Mouse (Mus musculus) spleen, adult 2 months (tissue): ENCODE measurements around the gene Scn1a. TPM values are rescaled to one million over a fixed set of nuclear protein-coding genes. Genes with fewer than 3 reads are reported as not detected.

ENCODE experiments used
- DNase-seq, 2 experiments: peaks; one replicate each; pipeline versions ENCODE4 v3.0.0 to v3.0.0-alpha.2; 2012 to 2021; ENCODE audit warnings: low spot score in 2 of 2, low read depth in 1 of 2
- H3K27ac ChIP-seq: fragments of 200-500 bp; 2 replicates; pipeline ENCODE4 v1.5.1; 2012; ENCODE audit warnings: low read length, inconsistent platforms; ENCODE audit not compliant: insufficient read depth
- H3K27me3 ChIP-seq: fragments of 200-500 bp; 2 replicates; pipeline ENCODE4 v1.6.1; 2012; ENCODE audit warnings: mild to moderate bottlenecking, moderate library complexity, low read length, inconsistent platforms; ENCODE audit not compliant: control insufficient read depth, insufficient read depth
- H3K36me3 ChIP-seq: fragments of 200-500 bp; 2 replicates; pipeline ENCODE4 v1.6.1; 2012; ENCODE audit warnings: mild to moderate bottlenecking, low read length, inconsistent platforms; ENCODE audit not compliant: control insufficient read depth, insufficient read depth
- H3K4me1 ChIP-seq: fragments of 200-500 bp; 2 replicates; pipeline ENCODE4 v1.6.1; 2011; ENCODE audit warnings: inconsistent platforms; ENCODE audit not compliant: control insufficient read depth, insufficient read depth, insufficient read length
- H3K4me3 ChIP-seq: fragments of 200-500 bp; 2 replicates; pipeline ENCODE4 v1.5.1; 2011; ENCODE audit warnings: mild to moderate bottlenecking, inconsistent platforms; ENCODE audit not compliant: insufficient read depth, insufficient read length; ENCODE audit errors: extremely low read depth
- CTCF ChIP-seq: fragments of 200-500 bp; IDR thresholded peaks from 2 replicates; pipeline ENCODE4 v1.5.1; 2011; ENCODE audit warnings: mild to moderate bottlenecking, inconsistent platforms; ENCODE audit not compliant: insufficient read depth, insufficient read length, insufficient replicate concordance; ENCODE audit errors: extremely low read depth
- POLR2A ChIP-seq: fragments of 200-500 bp; IDR thresholded peaks from 2 replicates; pipeline ENCODE4 v1.6.1; 2011; ENCODE audit warnings: low read depth, low read length, inconsistent platforms
- WGBS: fragments of 180-500 bp; shearing (Covaris S2); methylation state at CpG from one replicate; pipeline ENCODE4 v1.1.7; 2018; 5-methylcytosine and 5-hydroxymethylcytosine counted together
- polyA plus RNA-seq: library from polyadenylated mRNA; depleted of rRNA; stranded (reverse); fragments of >200 nt; gene quantifications from 2 replicates; pipeline ENCODE4 v1.2.3, GENCODE M21; 2012; rRNA removed

Scn1a gene
- not detected in 2 replicates for polyA plus RNA-seq

GRCm38 (mm10) chr2:66440711-66441110, at the start of gene Scn1a:
Scn1a (minus strand) TSS chr2:66440840.
- Histone ChIP-seq H3K4me3 (no peak within 1 kb of the TSS), H3K36me3 (no peaks in the 10 kb centered on the region), H3K27ac (no peak within 1 kb of the TSS), H3K4me1 (no peaks in the 10 kb centered on the region), H3K27me3 (no peaks in the 10 kb centered on the region)
- DNase-seq: no peak
- 14% methylated on average over 7 of the region's 7 CpGs for WGBS
- TF ChIP-seq CTCF (no peak), POLR2A (no peak)

- H3K27ac ChIP-seq: no peak overlapping the region
- no peak for DNase-seq
- no peak overlapping the region for H3K4me3 ChIP-seq
- no peak for TF ChIP-seq POLR2A
- no peak for TF ChIP-seq CTCF
- H3K27me3 ChIP-seq: no peaks in the 10 kb centered on the region
- H3K4me1 ChIP-seq: no peaks in the 10 kb centered on the region
- 79% methylated on average over 2 of the region's 2 CpGs for WGBS
- H3K36me3 ChIP-seq: no peaks in the 10 kb centered on the region
Measured at GRCm38 (mm10) chr2:66478395-66478794, 37.8 kb upstream of the Scn1a start.

GRCm38 (mm10) chr2:66473181-66473822, 32.7 kb upstream of the Scn1a start:
- DNase-seq: no peak
- TF ChIP-seq CTCF (no peak), POLR2A (no peak)

GRCm38 (mm10) chr2:66465484-66465883, 24.8 kb upstream of the Scn1a start:
- TF ChIP-seq POLR2A: no peak
- Histone ChIP-seq H3K27ac (no peak overlapping the region), H3K36me3 (no peaks in the 10 kb centered on the region), H3K4me3 (no peak overlapping the region), H3K4me1 (no peaks in the 10 kb centered on the region), H3K27me3 (no peaks in the 10 kb centered on the region)
- 87% methylated on average over 3 of the region's 3 CpGs for WGBS
- DNase-seq: no peak

More at GRCm38 (mm10) chr2:66473181-66473822, 32.7 kb upstream of the Scn1a start:
- Histone ChIP-seq H3K27ac (no peak overlapping the region), H3K27me3 (no peaks in the 10 kb centered on the region), H3K36me3 (no peaks in the 10 kb centered on the region), H3K4me3 (no peak overlapping the region), H3K4me1 (no peaks in the 10 kb centered on the region)
- 49% methylated on average over 3 of the region's 3 CpGs for WGBS

DNA sequence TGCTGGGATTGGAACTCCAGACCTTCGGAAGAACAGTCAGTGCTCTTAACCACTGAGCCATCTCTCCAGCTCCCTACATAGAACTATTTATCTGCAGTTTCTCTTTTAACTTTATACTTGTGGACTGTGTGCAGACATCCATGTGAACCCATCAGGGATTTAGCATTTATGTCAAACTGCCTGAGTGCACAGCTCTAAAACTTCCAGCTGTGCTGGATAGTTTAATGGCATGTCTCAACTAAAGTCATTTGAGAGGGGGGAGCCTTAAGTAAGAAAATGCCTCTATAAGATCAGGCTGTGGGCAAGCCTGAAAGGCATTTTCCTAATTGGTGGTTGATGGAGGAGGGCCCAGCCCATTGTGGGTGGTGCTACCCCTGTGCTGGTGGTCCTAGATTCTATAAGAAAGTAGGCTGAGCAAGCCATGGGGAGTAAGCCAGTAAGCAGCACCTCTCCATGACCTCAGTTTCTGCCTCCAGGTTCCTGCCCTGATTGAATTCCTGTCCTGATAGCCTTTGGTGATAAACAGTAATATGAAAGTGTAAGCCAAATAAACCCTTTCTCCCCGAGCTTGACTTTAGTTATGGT, 24.3 kb upstream of the Scn1a start:
- no peaks in the 10 kb centered on the region for H3K27me3 ChIP-seq
- H3K36me3 ChIP-seq: no peaks in the 10 kb centered on the region
- 79% methylated on average over 2 of the region's 2 CpGs for whole genome bisulfite sequencing
- no peak overlapping the region for H3K27ac ChIP-seq
- TF ChIP-seq CTCF (no peak), POLR2A (no peak)
- H3K4me1 ChIP-seq: no peaks in the 10 kb centered on the region
- no peak overlapping the region for H3K4me3 ChIP-seq
- DNase-seq: no peak

DNA sequence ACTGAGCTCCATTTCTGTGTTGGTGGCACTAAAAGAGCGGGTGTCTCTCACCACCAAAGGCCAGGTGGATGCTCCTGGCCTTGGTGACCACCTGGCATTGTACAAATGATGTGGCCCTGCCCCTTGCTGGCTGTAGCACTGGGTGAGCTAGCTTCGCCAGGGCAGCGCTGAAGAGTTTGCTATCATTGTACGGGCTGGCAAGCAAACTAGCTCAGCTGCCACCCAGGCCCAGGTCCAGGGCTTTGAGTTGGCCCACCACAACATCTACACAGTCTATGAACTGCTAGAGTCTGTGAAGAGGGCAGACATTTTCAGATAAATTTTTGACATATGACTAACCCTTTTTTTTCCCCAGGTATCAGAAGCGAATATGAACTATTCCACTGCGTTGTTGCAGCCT, 23.3 kb upstream of the Scn1a start:
- TF ChIP-seq CTCF (no peak), POLR2A (no peak)
- no peak overlapping the region for H3K27ac ChIP-seq
- no peaks in the 10 kb centered on the region for H3K36me3 ChIP-seq
- DNase-seq: no peak
- no peaks in the 10 kb centered on the region for H3K4me1 ChIP-seq
- 80% methylated on average over 6 of the region's 6 CpGs for WGBS
- no peak overlapping the region for H3K4me3 ChIP-seq
- no peaks in the 10 kb centered on the region for H3K27me3 ChIP-seq

- TF ChIP-seq POLR2A (no peak), CTCF (no peak)
- H3K36me3 ChIP-seq: no peaks in the 10 kb centered on the region
- no peak overlapping the region for H3K4me3 ChIP-seq
- H3K27ac ChIP-seq: no peak overlapping the region
- DNase-seq: no peak
- H3K27me3 ChIP-seq: no peaks in the 10 kb centered on the region
- 82% methylated on average over 1 of the region's 1 CpGs for WGBS
- H3K4me1 ChIP-seq: no peaks in the 10 kb centered on the region
Measured at GRCm38 (mm10) chr2:66462458-66462857, 21.8 kb upstream of the Scn1a start.
